Mouse (Mus musculus) layer of hippocampus, postnatal 14 days (tissue): ENCODE measurements at regions not wholly inside any gene's neighbourhood (a gene's known extent, or its start where the extent isn't known, plus 50 kb on each side); places are given as distances from the start of the nearest gene placed in this dataset.

Experiments
- DNase-seq, 2 experiments: peaks; one replicate each; pipeline ENCODE4 v3.0.0; 2021 to 2022; ENCODE audit warnings: low spot score in 2 of 2, mixed read lengths in 1 of 2

- no peak for DNase-seq
These were observed 106.3 kb downstream of the Cysltr2 start for GRCm38 (mm10) chr14:72942571-72942970.

GRCm38 (mm10) chr14:72939067-72939393, 109.9 kb downstream of the Cysltr2 start:
- DNase-seq, result no peak

- no peak for DNase-seq
These were observed 110.4 kb downstream of the Cysltr2 start for GRCm38 (mm10) chr14:72938382-72939066.

GRCm38 (mm10) chr14:72933598-72933997, 115.3 kb downstream of the Cysltr2 start:
- no peak for DNase-seq

DNA sequence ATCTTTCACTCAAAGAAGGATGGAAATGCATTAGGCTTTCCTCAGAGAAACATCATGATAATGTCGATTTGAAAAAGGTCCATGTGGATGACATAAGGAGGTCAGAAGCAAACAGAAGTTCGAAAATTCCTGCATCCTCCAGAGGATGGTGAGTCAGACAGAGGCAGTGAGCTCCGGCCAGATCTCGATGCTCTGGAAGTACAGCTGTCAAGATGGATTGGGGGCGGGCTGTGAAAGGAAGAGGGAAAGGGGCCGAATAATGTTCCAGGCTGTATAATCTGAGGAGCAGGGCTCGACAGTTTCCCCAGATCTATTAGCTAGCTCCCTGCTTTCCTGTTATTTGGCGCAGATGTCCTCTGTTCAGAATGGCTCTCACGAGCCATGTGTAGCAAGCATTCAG, 116.6 kb downstream of the Cysltr2 start:
- no peak for DNase-seq

DNA sequence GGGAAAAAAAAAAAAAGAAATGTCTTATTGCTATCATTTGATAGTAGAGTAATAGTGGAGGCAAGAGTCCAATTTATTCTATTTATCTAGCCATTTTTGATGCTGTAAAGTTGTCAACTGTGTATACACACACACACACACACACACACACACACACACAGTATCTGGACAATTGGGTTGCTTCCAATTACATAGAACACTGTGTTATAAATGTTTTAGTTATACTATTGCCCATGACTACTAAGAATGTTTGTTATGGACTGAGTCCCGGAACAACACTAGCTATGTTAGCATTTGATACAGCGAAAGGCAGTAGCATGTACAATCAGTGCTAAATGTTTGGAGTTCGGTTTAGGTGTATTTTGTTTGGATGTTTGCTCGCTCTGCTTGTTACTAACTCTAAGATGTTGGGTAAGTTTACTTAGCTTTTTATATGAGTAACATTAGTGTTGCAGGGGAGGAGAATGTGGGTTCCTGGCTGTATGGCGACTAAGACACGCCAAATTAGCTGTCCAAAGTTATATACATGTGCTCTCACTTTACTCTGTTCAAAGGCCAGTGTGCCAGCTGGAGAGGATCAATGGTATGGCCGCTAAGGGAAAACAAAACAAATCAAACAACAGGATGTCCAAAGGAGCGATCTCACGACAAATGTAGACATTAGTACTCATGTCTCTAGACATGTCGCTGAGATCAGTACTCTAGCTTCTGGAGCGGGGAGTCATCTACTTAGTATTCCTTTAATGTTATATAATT, 147.6 kb downstream of the Cysltr2 start:
- no peak for DNase-seq

DNA sequence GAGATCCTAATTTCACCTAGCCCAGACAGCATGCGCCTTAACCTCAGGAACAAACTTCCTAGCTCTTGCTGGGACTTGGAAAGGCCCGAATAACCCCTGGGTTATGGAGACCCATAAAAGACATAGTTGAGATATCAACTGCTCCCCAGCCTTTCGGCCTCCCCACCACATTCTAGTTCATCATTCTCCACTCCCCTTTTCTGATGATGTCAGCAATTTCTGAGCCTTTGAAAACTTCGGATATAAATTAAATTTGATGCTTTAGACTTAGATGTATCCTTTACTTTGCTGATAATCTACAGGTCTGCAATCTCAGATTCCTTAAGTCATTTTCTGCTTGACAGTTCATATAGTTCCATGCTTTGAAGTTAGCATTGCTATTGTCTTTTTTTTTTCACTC, 149.3 kb downstream of the Cysltr2 start:
- DNase-seq, result no peak

GRCm38 (mm10) chr14:72892316-72892715, 156.6 kb downstream of the Cysltr2 start:
- no peak for DNase-seq

- DNase-seq, result no peak
These were observed 159.3 kb downstream of the Cysltr2 start for GRCm38 (mm10) chr14:72889663-72890062.

- no peak for DNase-seq
These were observed 161.3 kb downstream of the Cysltr2 start for GRCm38 (mm10) chr14:72887470-72888071.

DNA sequence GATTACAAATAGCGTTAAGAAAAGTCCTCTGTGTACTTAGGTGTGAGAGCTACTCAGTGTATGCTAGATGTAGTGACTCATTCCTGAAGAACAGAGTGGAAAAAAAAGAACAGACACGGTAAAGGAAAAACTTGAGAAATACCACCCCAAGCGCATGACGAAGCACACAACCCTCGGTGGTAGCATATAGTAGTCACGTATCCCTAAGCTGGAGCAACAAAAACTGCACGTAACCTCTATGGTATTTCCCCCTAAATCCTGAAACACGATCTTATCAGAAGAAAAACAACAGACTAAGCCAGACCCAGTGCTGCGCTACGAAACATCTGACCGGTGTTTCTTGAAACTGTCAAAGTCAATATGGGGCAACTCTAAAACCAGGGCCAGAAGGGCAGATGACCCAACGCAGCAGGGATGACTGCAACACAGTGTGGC, 162.0 kb downstream of the Cysltr2 start:
- DNase-seq, result no peak

GRCm38 (mm10) chr14:72885824-72886223, 163.1 kb downstream of the Cysltr2 start:
- no peak for DNase-seq

- no peak for DNase-seq
These were observed 164.4 kb downstream of the Cysltr2 start for GRCm38 (mm10) chr14:72884561-72884960.

DNA sequence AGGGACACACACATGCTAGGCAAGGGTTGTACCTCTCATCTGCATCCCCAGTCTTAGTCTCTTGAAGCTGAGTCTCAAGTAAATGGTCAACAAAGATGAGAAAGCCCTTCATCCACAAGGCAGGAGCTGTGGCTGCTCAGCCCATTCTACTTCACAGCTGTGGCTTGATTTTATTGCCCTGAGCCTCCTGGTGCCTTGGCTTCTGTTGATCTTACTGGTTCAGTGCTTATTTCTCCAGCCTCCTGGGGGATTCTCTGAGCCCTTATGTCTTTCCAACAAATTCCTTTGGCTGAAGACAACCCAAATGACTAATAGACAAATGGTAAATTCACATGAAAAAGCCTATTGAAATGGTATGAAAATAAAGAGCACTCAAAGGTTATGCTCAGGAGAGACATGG, 167.3 kb upstream of the Fndc3a start:
- DNase-seq, result no peak

DNA sequence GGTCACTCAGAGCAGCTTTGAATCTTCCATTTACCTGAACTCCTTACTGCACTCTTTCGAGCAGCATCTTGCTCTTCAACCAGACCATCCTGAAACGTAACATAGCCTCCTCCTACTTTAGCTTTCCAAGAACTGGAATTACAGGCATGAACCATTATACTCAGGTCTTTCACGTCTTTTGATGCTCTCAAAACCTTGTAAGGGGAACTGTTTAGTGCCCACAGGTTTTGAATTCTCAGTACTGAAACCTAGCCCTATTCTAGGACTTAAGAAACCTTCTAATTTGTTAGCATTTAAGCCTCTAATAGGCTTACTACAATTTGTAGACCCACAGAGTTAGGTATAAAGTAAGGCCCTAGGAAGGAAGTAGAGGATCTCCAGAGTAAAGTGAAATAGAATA, 163.7 kb upstream of the Fndc3a start:
- no peak for DNase-seq

DNA sequence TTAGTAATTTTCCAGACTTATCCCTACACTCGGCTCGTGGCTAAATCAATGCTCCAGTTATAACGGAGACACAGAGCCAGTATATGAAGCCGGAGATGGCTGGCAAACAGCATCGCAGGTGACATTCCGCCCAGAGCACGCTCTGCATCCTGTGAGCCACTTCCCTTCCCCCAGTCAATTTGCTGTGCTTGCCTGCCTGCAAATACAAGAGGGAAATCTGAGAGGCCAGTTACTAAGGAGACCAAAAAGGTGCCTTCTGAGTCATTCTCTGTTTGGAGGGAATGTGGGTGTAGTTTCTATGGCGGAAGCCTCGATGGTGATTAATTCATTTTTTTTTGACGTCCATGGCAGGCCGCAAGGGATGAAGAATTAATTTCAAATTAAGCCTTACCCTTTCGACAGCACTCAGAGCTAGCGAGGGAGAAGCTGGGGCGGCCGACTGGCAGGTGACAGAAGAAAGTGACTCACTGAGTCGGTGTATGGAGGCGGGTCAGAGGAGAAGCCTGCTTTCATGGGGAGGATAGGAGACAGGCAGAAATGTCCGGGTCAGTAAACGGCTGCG, 159.5 kb upstream of the Fndc3a start:
- peak; percentile 28 to 36 for DNase-seq

DNA sequence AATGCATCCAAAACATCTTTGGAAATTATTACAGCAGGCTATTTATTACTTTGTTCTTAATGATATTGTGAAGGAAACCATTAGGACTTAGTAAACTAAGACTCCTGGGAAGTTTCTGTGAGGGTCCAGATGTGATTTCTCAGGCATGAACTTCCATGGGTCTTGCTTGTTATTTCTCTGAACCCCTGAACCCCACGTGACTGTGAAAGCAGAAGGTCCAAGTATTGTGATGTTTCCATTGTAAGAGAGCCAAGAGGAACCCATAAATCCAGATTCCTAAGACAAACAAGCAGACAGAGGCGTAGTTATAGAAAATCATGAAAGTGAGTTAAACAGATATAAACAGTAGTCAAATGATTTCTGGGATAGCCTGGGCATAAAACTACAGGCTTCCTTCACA, 157.1 kb upstream of the Fndc3a start:
- no peak for DNase-seq

- peak in 1 of 2 experiments; percentile 15 for DNase-seq
These were observed 155.7 kb upstream of the Fndc3a start for GRCm38 (mm10) chr14:72865531-72865930.

GRCm38 (mm10) chr14:72864792-72865191, 155.0 kb upstream of the Fndc3a start:
- DNase-seq, result no peak

GRCm38 (mm10) chr14:72864130-72864529, 154.3 kb upstream of the Fndc3a start:
- DNase-seq, result no peak

- no peak for DNase-seq
These were observed 153.2 kb upstream of the Fndc3a start for GRCm38 (mm10) chr14:72862806-72863526.
